Mouse (Mus musculus) cerebellum, postnatal 10 days (tissue): Measurements from ENCODE around the gene Parvb.
"Not testable (repeated sequence)": the region's sequence is repeated elsewhere in the genome, so short reads cannot be mapped to it uniquely, and the experiment has no call there.

Experiments
- DNase-seq, 2 experiments: peaks; one replicate each; pipeline ENCODE4 v3.0.0; 2021; ENCODE audit warnings: mixed read lengths in 2 of 2

Gene Parvb

DNA sequence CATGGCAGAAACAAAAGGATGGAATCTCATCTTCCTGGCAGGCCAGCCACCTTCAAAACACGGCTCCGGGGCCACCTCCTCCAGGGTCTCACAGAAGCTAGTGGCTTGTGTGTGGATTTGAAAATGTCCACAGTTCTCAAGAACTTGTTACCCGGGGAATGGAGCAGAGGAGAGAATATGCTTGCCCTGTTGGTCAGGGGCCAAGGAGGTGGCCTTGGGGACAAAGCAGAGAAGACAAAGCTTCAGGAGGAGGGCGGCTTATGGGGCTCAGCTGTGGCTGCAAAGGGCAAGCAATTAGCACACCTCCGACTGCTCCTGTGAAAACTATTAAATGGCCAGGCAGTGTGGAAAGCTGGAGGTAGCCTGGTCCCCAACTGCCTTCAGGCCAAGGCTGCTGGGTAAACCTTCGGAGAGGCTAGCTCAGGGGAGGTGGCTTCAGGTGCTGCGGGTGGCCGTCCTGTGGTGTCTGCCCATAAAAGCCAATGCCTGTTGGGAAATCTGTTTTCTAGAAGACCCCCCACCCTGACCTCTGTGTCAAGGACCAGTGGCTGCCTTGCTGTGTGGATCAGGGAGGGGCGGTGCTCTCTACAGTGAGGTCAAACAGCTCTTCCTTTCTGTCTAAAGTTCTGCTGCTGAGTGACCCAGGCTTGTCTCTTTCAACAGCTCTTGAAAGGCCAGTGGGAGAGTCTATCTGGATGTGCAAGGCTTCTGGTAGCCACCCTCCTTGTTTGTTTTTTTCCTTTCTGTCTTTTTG lies 26.9 kb downstream of the Parvb start:
- no peak for DNase-seq

DNA sequence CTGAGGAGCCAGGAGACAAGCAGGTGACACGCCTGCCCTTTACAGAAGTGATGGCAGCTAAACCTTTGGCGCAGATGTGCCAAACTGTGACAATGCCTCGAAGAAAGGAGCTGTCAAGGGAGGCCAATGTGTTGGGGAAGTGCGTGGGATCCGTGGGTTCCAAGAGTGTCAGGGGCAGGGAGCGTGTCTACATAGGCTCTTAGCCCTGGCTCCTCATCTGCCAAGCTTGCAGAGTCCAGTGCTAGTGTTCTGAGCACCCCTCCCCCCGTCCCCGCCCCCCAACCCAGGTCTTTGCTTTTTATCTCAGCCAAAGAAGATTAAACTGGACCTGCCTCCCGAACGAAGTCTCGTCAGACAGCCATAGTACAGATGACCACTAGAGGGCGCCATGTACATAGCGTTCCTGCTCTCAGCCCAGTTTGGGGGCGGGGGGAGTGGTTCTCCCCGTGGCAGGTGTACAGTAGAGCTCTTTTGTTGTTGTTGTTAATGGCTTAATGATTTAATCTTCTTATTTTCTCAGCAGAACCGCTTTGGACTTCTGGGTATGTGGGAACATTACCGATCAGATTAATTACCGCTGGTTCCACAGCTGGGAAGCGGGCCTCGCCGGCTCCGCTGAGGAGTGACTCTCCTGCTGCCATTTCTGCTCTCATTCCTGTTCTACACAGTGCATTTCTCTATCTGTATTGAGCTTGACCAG lies 28.4 kb downstream of the Parvb start:
- DNase-seq = peak; percentile 95 to 98

DNA sequence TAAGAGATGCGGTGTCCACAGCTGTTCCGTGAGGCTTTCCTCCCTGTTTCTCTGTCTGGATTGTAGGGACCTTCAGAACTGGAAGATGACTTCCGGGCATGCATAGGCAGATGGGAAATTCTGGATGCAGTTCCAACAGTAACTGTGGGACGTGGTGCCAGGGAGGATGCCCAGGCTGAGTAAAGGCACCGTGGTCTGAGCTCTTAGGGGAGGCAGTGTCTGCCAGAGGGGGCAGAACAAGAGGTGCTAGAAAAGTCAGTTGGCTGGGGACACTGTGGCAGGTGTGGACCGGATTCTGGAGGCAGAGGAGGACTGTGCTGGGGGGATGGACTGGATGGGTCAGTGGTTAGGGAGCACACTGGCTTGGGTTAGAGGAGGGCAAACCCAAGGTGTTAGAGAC lies 30.8 kb downstream of the Parvb start:
- peak; percentile 51 to 59 for DNase-seq

DNA sequence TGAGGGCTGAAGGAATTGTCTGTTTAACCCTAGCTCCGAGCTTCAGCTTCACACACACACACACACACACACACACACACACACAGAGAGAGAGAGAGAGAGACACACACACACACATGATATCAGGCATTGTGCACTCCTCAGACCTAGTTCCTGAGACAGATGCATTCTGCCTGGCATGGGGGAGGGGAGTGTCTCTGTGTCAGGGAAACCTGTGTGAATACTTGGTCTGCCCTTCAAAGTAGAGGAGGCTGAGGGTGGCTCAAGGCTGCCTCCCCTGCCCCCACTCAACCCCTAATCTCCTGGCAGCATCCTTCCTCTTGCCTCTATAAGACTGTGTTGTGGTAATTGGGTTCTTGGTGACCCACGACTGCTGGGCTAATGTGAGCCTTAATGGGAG lies 31.7 kb downstream of the Parvb start:
- DNase-seq = no peak

DNA sequence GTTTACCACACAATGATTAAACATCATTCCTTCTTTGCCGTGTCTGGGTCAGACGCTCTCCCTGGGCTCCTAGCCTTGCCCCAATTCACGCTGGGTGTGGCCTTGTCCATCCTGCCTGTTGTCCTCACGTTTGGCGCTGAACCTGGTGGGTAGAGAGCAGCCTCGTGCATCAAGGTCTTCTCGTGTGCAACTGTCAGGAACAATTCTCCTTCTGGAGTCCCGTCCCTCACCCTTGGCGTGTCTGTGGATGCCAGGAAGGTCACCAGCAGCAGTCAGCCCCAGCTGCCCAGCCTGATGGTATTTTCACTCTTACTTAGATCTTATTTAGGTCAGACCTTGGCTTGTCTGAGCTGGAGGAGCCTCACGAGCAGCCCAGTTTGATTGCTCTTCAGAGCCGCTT lies 33.3 kb downstream of the Parvb start:
- no peak for DNase-seq

DNA sequence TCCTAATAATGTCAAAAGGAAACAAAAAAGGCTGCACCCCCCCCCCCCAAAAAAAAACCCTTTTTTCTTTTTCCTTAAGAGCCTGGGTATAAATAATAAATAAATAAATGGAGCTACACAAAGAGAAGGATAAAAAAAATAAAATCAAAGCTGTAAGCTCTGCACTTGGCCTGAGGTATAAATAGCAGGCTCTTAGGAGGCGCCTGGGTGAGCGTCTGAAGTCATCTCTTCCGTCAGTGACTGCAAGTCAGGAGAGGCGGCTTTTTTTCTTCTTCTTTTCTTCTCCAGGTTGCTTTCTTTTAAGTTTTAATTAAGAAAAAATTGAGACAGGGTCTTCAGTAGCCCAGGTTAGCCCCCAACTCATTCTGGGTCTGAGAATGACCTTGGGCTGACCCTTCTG lies 34.4 kb downstream of the Parvb start:
- DNase-seq = no peak

DNA sequence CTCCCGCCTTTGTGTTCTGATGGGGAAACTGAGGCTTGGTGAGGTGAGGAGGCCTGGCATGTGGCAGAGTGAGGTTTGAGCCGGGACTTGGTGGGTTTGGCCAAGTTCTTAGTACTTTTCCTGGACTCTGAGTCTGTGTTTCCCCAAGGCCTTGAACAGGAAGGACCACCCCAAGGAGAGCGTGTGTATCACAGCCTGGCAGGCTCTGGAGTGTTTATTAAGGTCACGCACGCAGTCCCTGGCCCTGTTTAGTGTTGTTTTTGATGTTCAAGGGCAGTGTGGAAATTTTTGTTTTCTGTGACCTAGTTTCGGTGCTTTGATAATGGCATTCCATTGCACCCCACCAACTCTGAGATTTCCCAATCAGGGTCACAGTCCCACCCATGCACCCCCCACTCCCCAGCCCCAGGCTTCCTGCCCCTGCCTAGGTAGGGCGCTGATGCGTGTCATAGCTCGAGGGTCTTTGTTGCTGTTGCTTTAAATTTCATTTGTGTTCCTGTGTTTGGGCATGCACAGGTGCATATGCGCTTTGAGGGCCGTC lies 35.9 kb downstream of the Parvb start:
- DNase-seq = no peak

DNA sequence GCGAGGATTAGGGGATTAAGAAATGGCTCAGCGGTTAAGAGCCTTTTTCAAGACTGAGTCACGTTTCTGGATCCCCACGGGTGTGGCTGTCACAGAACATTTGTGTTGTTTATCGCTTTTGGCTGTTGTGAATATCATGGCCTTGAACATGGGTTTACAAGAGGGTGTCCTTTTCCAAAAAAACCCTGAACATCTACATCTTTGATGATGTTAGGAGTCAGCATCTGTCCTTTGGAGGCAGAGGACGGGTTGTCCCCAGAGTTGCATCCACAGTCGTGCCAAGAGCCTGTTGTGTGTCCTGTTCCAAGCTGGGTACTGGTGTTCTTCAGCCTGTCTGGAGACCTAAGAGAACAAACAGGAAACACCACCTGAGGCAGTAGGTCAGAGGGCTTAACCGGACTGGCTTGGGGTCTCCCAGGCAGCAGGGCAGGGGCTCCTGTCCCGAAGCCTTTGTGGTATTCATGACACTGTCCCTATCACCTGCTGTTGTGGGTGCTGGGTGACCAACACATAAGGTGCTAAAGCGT lies 37.3 kb downstream of the Parvb start:
- DNase-seq = no peak

DNA sequence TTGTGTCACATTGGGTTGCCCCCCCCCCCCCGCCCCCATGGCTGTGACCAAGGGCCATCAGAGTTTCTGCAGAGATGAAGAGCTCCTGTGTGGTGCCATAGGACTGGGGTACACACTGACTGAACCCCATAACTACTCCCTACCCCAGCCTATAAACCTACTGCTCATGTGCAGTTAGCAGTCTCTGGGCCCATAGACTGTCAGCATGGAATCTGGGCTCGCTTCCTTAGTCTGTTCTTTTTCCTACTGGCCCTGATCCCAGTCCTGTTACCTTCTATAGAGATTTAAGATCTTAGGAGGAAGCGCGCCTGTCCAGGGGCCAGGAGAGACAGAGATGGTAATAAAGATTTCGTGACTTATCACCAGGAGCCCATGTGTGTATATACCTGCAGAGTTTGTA lies 38.2 kb downstream of the Parvb start:
- no peak for DNase-seq

DNA sequence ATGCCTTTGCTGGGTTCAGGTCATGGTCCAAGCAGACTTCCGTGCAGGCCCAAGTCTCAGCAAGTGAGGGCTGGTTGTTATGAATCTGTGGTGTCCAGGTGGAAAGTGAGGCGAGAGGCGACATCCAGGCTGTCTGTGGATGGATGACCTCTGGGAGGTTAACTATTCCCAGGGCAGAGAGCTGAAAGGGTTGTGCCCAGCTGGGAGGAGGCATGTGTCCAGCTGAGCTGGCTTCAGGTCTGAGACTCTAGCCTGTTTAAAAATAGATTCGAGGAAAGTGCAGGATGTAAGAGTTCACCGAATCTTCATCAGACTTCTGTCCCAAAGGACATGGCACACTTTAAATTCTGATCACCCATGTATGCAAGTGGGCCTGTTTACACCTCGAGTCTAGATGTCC lies 38.6 kb downstream of the Parvb start:
- no peak for DNase-seq

DNA sequence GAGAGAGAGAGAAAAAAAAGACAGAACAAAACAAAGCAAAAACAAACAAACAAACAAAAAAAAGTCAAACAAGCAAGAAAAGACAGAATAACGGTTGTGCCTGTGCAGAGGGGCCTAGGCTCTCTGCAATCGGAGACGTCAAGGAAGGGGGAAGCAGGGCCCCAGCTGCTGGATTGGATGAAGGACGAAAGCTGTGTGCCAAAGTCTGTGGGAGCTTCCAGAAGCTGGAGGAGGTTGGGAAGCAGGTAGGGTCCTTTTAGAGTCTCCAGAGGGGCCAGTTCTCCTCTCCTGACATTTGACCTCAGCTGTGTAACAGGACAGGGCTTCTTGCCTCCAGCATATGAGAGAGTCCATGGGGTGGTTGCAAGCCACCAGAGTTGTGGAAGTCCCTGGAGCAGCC lies 44.2 kb downstream of the Parvb start:
- no peak for DNase-seq

DNA sequence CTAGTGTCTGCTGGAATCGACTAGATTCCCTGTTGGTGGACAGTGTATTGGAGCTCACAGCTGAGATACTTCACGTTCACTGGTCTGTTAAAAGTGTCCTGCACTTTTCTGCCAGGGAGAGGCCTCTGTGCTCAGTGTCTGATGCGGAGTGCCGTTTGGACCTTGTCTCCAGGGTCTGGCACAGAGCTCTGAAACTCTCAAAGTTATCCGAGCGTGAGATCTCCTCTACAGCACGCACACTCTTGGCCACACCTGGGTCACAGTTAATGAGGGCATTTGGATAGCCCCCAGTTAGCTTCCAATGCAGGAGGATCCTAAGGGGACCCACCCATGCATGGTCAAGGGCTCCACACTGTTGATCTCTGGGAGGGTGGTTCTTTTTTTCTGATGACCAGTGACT lies 46.2 kb downstream of the Parvb start:
- DNase-seq = no peak

DNA sequence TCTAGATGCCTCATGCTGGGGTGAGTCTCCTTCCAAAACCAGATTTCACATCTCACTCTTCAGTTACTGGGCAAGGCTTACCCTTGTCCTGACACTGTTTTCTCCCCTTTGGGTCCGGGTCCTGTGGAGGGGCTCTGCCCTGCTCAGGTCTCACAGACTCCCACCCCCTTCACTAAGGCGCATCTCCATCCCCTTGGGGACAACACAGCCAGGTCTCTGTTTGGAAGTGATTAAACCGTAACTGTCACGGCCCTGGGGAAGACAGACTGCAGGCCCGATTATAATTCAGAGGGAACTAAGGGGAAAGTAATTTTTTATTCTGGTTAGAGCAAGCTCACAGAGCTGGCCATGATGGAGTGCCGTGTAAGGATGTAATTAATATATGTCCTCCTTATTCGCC lies 46.8 kb downstream of the Parvb start:
- DNase-seq = no peak

DNA sequence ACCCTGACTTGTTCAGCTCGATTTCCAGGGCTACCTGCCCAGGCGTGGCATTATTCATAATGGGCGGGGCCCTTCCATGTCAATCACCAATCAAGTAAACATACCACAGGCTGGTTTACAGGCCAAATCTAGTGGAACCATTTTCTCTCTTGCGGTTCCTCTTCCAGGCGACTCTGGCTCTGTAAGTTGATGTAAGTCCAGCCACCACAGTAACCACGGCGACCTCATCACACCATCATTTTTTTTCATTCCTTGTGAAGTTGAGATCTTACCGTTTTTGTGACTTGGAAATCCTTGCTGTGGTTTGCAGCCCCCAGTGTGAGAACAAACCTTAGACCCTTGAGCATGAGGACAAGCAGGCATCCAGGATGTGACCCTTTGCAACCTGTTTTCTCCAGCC lies 48.5 kb downstream of the Parvb start:
- no peak for DNase-seq

DNA sequence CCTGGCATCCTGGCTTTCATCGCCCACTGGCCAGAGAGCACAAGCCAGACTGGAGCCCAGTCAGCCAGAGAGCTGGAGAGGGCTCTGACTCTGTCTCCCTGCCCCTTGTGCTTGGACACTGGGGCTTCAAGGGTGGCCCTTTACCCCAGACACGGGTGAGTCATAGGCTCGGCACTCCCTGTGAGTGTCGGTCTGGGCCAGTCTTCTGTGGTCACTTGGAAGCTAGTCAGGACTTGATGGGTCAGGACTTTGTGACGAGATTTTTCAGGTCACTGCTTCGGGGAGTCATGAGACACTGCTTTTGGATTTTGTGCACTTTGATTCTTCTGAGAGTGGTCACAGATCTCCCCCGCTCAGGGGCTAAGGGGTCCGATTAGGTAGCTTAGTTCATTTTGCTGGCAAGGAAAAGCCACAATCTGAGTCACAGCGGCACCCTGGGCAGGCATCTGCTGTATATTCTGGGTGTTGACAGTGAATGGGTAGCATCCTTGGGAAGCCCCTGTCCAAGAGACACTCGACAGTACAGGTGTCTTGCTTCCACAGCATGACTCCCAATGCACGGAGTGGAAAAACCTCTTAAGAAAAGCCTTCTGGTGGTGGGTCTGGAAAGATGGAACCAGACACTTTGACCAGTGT lies 49.0 kb downstream of the Parvb start:
- no peak for DNase-seq

DNA sequence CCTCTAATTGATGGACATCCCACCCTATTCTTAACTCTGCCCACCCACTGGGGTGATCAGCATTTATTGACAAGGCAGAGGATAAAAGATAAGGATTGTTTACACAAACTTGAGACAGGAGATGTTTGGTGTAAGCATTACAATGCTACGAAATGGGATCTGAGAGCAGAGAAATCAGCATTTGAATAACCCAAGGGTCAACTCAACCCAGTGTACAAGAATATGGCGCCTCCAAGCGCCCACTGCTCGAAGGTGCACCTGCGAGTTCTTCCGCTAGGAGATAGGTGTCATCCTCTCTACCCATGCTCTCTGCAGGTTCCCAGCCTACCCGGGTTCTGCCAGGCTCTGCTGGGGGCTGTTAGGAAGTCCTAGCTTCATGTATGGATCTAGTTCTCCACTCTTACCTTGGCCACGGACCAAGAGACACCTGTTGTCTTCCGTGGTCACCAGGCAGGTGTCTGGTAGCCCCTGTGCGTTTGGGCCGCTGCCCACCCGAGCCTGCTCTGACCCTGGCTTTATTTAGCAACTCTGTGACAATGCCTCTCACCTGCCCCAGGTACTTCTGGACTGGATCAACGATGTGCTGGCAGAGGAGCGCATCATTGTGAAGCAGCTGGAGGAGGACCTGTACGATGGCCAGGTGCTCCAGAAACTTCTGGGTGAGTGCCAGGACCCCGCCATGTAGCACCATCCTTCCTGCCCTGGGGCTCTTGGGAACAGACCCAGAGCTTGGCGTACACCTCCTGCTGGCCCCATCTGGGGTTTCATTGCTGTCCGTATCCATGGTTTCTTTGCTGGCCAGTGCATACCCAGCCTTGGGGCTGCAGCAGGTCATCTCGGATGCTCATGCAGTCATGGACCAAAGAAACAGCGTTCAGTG lies 50.6 kb downstream of the Parvb start:
- DNase-seq = peak; percentile 70 to 71

DNA sequence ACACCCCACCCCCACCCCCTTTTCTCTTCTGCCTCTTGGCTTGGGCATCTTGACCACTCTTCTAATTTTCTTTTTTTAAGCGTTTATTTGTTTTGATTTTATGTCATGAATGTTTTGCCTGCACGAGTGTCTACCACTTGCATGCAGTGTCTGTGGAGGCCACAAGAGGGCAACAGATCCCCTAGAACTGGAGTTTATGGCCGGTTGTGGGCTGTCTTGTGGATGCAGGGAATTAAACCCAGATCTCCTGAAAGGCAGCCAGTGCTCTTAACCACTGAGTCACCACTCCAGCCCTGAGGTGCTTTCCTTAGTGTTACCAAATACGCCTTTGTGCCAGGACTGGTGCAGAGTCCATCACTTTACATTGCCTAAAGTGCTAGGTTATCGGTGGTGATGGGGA lies 52.2 kb downstream of the Parvb start:
- DNase-seq = peak; percentile 69 to 74

DNA sequence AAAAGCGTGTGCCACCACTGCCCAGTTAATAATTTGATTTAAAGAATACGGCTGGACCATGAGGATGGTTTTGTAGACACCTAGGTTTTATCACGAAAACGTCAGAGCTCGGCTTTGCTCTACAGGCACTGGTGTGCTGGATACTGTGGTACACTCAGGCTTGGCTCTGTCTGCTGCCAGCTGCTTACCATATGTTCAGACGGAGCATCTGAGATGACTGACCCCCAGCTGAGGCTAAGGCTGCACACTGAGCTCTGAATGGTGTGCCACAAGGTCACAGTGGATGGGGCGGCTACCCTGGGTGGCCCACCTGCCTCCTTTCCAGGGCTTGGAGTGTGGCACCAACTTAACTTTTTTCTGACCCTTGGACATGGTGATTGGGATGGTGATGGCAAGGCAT lies 53.6 kb downstream of the Parvb start:
- DNase-seq = peak; percentile 59 to 75

DNA sequence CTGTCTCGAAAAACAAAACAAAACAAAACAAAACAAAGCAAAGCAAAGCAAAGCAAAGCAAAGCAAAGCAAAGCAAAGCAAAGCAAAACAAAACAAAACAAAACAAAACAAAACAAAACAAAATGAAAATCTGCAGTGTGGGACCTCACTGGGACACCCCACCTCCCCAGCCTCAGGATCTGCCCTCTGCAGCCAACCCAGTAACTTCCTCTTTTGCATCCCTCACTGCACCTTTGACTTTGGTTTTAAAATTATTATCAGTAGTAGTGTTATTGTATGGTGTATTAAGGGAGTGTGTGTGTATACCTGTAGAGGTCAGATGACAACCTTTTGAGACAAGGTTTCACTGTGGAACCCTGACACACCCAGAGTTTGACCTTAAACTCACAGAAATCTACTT lies 57.1 kb downstream of the Parvb start:
- not testable (repeated sequence) for DNase-seq

DNA sequence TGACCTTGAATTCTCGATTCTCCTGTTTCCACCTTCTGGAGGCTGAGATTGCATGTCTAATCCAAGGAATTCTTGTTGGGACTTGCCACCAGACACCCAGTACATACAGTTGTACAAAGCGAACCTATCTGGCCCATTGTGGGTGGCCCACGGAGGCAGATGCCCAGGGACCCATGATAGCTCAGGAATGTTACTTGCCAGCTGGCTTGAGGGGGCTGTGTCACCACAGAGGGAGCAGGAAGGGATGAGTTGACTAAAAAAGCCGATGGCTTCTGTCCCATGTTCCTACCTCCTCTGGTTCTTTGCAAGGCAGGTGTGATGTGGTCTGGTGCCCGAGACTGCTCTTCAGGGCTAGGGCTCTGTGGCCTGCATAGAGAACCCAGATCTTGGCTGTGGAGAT lies 59.3 kb downstream of the Parvb start:
- DNase-seq = no peak

DNA sequence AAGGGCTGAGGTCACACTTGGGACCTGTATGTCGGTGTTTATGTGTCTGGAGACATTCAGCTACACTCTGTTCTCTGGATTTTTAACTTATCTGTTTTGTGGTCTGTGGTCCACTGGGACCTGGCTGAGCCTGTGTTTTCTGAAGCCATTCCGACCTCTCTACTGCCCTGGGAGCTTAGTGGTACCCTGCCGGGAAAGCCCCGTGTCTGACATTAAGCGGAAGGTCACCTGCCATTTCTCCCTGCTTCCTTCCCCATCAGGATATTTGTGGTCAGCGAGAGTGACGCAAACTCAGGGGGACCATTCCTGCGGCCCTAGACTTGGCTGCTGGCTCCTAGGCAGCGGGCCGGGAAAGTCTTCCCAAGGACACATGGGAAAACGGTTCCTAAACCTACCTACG lies 61.7 kb downstream of the Parvb start:
- DNase-seq = peak in 1 of 2 experiments; percentile 24

DNA sequence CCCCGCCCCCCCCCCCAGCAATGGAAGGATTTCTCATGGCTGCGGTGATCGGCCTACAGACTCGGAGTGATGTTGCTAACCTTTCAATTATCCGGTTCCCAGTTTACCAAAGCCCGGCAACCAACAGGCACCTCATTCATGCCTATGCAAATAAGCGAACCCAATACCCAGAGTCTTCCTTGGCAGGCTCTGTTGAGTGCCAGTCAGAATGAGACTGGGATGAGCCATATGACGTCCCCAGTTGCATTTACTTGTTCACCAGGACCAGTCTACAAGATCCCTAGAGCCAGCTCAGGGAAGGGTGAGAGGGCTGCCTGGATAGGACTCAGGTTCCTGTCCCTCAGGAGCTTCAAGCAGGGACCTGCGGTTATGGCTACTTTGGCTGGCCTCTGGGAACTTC lies 62.5 kb downstream of the Parvb start:
- no peak for DNase-seq

DNA sequence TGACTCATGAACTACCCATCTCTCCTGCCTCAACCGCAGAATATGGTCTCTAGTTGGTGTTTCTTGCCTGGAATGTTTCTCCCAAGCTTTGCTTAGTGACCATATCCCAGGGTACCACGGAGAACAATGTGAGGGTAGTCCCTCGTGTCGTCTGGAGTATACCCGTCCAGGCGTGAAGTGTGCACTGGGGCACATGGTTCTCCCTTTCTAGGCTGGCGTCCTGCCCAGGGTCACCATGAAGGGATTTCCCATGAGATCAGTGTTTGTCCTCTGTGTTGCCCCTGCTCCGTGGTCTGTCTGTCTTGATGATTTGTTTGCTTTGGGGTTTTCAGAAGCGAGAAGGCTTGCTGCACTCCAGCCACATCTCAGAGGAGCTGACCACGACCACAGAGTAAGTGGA lies 63.4 kb downstream of the Parvb start:
- DNase-seq = no peak
